Mouse (Mus musculus): ENCODE measurements around the gene Rec8.

The Rec8 gene

DNA sequence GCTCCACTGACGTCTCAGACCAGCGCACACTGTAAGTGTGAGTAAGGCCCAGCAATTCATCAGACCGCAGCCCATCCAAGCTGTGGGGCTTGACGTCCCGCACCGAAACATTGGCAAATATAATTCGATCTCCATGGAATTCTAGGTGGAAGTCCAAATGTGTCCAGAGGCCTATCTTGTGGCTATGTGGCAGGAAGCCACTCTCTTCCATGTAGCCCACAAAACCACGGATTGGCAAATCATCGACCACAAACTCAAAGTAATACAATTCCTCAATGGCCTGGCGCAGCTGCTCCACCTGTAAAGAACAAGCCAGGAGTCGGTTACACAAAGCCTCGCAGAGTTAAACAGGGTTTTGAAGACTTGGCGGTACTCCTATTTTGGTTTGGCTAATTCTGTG, 23.5 kb downstream of the Rec8 start:
- DNase-seq (ENCODE audit: low spot score in 2 of 2): no peak

DNA sequence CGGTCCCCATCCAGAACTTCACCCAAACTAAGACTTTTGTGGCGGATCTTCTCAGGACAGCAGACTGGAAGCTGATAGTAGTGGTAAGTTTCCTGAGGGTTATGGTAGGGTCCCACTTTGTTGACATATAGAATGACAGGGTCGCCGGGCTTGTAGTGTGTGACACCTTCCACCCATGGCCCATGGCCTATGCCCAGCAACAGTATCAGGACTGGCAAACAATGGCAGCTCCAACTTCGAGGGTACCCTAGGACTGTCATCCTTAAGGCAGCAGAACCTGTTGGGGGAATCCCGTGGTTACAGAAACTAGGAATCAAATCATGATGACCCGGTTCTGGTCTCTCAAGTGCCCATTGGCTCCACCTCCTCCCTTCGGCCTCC, 24.8 kb downstream of the Rec8 start:
- DNase-seq (ENCODE audit: low spot score in 2 of 2): no peak

DNA sequence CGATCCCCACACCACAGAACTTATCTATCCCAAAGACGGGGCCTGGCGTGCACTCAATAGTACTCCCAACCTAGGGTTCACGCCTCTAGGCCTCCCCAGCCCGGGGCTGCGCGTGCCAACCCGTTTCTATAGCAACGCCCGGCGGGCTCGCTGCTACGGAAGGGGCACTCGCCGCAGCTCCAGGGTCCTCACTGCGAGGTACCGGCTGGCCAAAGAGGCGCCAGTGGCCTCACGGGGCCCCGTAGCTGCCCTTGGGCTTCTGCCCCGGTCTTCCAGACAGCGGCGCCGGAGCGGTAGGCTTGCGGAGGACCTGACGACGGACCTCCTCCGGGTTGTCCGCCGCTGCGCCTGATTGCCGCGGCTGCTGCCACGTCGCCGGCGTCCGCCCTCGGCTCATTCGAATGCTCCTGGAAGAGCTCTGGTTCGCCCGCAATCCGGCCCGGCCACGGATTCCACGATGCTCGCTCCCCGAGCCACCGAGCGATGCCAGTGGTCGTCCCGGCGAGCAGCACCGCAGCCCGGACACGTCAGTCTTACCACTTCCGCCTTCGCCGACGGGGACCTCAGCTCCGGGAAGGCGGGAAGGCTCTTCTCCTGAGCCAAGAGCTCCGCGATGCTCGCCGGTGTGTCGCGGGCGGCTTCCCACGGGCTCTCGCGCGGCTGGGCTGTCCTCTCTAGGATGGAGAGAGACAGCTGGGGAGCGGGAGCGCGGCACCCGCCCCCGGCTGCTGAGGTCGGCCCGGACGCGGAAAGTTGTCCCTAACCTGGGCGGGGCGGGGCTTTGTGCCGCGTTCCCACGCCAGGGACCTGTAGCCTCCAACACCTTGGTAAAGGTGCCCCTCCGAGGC, 25.4 kb downstream of the Rec8 start, which contains the start of gene Tm9sf1:
Tm9sf1 (minus strand) TSS at position 747 of the 848 bp plus-strand sequence.
- peak; percentile 69 to 82 for DNase-seq (ENCODE audit: low spot score in 2 of 2)

DNA sequence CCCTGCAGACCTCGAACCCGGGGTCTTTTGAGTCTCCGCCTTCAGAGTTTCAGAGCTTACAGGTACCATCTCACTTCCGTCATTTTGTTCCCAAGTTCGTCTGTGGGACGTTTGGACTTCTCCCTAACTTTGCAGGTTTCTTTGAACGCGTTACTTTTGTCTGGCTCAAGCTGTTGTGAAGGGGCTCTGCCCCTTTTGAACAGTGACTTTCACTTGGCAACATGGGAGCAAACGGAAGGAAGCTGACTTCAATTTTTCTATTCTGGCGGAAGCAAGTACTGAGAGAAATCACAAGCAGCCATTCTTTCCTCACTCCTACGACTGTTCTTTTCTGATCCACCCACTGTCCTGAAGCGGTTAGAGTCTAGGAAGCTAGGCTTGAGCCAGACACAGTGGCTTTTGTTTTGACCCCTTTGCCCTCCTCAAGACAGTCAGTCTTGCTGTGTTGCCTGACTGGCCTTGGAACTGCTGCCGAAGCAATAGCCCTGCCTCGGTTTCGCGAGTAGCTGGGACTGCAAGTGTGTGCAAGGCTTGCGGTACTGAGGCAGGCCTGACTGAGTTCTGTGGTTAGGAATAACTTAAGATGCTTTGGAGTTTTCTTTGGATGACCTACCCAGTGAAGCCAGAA, 26.5 kb downstream of the Rec8 start:
- DNase-seq (ENCODE audit: low spot score in 2 of 2): no peak

DNA sequence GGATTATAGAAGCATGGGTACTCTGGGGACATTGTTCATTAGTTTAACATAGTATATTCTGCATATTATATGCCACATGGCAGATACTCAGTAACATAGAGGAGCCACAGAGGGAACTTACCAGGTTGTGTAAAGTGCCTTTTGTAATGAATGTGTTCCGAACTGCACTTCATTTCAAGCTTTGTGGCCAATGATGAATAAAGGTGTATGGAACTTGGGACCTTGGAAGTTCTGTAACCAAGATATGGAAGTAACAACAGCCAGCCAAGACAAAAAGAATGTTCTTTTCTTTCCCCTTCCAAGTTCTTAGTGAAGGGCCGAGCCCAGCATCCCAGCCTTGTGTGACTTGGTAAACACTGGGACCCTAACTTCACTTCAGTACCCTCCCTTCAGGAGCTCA, 32.0 kb downstream of the Rec8 start, which contains the start of gene Tssk4:
Tssk4 (plus strand) TSS at position 301 of the 400 bp plus-strand sequence.
- no peak for DNase-seq (ENCODE audit: low spot score in 2 of 2)

DNA sequence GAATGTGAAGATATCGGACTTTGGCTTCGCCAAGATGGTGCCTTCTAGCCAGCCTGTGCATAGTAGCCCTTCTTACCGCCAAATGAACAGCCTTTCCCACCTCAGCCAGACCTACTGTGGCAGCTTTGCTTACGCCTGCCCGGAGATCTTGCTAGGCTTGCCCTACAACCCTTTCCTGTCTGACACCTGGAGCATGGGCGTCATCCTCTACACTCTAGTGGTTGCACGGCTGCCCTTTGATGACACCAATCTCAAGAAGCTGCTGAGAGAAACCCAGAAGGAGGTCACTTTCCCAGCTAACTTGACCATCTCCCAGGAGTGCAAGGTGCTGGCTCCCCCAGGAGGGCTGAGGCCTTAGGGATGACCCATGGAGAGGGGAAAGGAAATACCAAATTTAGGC, 33.7 kb downstream of the Rec8 start:
- no peak for DNase-seq (ENCODE audit: low spot score in 2 of 2)

DNA sequence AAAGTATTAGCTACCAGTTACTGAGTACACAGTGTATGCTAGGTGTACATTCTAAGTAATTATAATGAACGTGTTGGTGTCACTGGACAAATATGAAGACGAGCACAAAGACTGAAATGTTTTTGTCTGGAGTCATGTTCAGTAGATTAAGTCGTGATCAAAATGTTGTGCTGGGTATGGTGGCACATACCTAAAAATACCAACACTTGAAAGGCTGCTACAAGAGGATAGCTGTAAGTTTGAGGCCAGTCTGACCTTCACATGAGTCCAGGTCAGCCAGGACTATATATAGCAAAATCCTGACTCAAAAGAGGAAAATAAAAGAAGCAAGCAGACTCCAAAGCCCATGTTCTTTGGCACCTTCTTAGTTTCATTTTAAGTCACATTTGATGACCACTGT, 39.1 kb downstream of the Rec8 start:
- DNase-seq (ENCODE audit: low spot score in 2 of 2): no peak

DNA sequence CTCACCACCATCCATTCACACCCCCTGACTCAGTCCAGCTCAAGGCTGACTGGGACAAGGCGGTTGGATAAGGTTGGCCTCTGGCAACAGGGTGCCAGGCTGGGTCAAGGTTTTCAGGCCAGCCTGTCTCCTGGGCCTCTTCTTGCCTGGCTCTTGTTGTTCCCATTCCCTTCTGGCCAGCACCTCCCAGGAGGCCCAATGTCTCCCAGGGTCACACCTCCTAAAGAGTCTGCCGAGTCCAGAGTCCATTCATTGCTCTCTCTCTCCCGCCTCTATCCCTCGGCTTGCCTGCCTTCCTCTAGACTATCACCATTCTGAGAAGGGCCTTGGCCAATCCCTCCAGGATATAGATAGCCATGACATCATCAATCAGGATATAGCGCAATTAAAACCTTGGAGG, 40.2 kb downstream of the Rec8 start:
- no peak for DNase-seq (ENCODE audit: low spot score in 2 of 2)

DNA sequence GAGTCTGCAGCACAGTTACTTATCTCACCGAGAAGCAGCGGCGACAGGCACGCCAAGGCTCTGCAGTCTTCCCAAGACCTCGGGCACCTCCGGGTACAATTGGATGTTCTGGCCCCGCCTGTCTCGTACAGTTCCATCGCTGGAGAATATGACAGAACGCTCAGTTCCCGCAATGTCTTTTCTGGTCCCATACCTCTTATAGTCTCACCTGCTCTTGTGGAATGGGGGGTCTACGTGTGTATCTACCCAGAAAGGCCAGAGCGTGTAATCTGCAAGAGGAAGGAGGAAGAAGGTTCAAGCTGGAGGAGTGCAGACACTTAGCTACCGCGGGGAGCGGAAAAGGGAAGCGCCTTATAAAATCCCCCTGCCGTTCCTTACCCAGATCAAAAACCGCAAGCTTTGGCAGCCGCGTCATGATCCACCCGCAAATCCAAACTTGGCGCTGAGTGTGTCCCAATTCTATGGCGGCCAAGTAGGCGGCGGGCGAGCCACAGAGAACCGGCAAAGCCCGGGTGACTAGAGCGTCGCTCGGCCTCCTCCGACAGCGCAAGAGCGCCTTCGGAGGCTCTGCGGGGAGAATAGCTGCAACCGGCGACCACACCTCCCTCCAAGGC, 42.2 kb downstream of the Rec8 start, which contains the start of gene Mdp1:
Mdp1 (minus strand) TSS at position 549 of the 614 bp plus-strand sequence.
- DNase-seq (ENCODE audit: low spot score in 2 of 2): peak in 1 of 2 experiments; percentile 80

DNA sequence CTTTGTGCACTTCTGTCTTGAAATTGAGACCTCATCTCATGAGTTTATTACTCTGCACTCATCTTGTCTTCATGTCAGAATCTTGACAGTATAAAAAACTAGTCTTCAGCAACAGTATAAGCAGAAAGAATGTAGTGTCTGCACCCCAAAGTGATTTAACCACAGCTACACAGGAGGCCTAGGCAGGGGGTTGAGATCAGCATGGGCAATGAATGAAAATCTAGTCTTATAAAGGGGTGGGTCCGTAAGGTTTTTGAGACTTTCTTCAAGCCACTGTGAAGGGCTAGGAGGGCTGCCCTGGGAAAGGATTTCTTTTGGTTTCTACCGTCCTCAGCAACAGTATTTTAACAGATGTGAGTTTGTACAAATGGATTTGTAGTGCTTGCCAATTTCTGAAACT, 42.8 kb downstream of the Rec8 start:
- no peak for DNase-seq (ENCODE audit: low spot score in 2 of 2)

DNA sequence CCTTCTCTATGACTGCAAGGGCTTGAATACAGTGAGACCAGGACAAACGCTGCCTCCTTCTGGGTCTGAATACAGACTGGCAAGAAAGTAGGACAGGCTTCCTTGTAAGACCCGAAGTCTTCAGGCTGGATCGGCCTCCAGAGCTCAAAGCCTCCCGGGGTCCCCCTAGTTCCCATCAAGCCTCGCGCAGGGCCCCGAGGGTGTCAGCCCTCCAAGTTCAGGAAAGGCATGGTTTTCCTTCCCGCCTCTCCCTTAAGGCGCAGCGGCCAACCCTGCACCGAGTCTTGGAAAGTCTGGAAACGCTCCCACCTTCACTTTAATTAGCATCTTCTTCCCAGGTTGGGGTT, 53.6 kb downstream of the Rec8 start:
- no peak for DNase-seq (ENCODE audit: low spot score in 2 of 2)

DNA sequence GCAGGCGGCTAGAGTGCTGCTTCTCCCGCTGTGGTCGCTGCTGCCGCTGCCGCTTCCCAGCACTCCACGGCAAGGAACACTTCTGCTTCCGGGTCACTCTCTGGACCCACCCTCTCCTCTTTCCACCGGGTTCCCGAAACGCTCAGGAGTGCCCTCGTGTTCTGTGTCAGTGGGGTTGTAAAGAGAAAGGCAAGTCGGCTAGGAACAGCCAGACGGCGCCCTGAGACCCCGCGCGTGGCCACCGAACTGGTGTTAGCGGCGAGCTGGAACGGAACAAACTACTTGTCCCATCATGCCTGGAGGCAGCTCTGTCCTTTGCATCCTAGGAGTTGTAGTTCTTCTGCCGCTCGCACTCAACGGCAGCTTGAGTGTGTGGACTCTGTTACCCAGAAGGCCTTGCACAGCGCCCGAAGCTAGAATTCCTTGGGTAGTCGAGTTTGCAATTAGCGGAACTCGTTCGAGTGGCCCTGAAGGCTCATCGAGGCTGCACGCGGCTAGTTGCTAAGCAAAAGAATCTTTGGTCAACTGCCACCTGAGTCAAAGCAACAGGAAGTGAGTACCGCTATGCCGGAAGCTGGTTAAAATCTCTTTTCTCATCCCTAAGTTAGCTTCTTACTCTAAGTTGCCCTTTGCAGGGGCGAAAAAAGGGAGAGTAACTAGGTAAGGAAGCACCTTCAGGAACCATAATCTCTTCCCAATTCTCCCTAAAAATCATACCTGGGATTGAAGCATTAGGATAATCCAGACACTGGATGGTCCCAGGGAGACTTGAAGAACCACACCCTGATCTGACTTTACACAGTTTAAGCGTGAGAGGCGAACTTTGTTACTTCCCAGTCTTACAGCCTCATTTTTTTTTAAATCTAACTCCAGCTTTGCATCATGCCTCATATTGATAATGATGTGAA, 54.2 kb downstream of the Rec8 start, which contains the start of the genes Gmpr2 and Nedd8:
Gmpr2 (plus strand) TSS at position 109 of the 908 bp plus-strand sequence.
Nedd8 (minus strand) TSS at position 292 of the 908 bp plus-strand sequence.
- DNase-seq (ENCODE audit: low spot score in 2 of 2): peak; percentile 92 to 96

DNA sequence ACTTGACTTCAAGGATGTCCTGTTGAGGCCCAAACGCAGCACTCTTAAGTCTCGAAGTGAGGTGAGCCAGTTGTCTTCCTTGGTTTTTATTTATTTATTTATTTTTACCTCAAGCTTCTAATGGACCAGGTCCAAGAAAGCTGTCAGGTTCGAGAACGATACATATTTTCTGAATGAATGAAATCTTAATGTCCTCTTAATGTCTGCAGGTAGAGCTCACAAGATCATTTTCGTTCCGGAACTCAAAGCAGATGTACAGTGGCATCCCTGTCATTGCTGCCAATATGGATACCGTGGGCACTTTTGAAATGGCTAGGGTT, 54.9 kb downstream of the Rec8 start:
- no peak for DNase-seq (ENCODE audit: low spot score in 2 of 2)
